Comparison of ENCODE assay signal across 13 mouse cellular contexts in the genomic region with DNA sequence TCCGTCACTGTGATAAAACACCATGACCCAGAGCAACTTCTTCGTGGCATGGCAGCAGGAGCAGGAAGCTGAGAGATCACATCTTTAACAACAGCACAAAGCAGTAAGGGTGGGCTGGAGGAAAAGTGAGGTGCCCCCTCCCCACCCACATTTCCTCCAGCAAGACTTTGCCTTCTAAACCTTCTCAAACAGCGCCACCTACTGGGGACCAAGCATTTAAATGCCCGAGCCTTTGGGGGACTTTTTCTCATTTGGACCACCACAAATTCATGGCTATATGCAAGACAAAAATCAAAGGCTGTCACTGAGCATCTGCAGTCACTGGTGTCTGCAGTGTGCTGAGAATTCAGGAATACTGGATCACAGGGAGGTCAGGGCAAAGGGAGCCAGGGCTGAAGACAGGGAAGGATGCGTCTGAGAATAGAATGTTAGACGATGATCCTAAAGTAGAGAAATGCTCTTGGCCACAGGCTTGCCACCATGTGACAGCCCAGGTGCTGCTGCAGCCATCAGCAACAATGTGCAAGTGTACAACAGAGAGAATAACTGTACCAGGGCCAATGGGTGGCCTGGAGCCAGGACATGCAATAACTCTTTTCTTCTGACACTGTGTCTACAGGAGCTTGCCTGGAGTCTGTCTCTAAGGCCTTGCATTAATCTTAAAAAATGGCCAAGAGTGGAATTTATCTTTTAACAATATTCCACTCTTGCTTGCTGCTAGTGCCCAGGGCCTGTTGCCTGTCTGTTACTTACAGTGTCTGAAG.
DNase-seq lines count a peak whose midpoint lies in the region; ATAC-seq and TF ChIP-seq lines count a peak whose summit lies in the region.
"Had no signal": no experiment of that assay in that cellular context is flagged by ENCODE, and none has a peak within 500 bp of the region (broad histone marks: within the 10 kb centered on the region; RNA-seq: fewer than 3 reads in every experiment).

No protein-coding gene starts in this region.

- no peaks in the 10 kb centered on the region for H3K36me3 ChIP-seq in forebrain, postnatal 0 days (ENCODE audit: insufficient read depth)
- H3K36me3 ChIP-seq in forebrain, embryonic 16.5 days (ENCODE audit: control insufficient read depth, insufficient read depth): no peaks in the 10 kb centered on the region
- no peaks in the 10 kb centered on the region for H3K36me3 ChIP-seq in lung, embryonic 14.5 days (ENCODE audit: insufficient read depth)
- H3K36me3 ChIP-seq in G1E (replicated peaks): no peaks in the 10 kb centered on the region
- H3K36me3 ChIP-seq in hindbrain, embryonic 14.5 days (replicated peaks; ENCODE audit: control insufficient read depth, insufficient read depth): no peaks in the 10 kb centered on the region
- H3K36me3 ChIP-seq: embryonic facial prominence, embryonic 15.5 days had no signal

- no peak overlapping the region for H3K27ac ChIP-seq in forebrain, postnatal 0 days (ENCODE audit: low read depth, low read length)
- H3K27ac ChIP-seq in forebrain, embryonic 16.5 days (ENCODE audit: low read length): no peak overlapping the region
- no peak overlapping the region for H3K27ac ChIP-seq in lung, embryonic 14.5 days (ENCODE audit: low read depth)
- no peak overlapping the region for H3K27ac ChIP-seq in hindbrain, embryonic 14.5 days
- H3K27ac ChIP-seq: embryonic facial prominence, embryonic 15.5 days; liver, embryonic 14.5 days had no signal

- no peaks in the 10 kb centered on the region; the same call in 1 of the 2 replicates for H3K27me3 ChIP-seq in forebrain, postnatal 0 days (ENCODE audit: insufficient read depth, low read length)
- H3K27me3 ChIP-seq in forebrain, embryonic 16.5 days (replicated peaks; ENCODE audit: control insufficient read depth, insufficient read depth, low read length): no peaks in the 10 kb centered on the region
- no peaks in the 10 kb centered on the region for H3K27me3 ChIP-seq in lung, embryonic 14.5 days (ENCODE audit: insufficient read depth, low read length)
- H3K27me3 ChIP-seq in G1E (ENCODE audit: insufficient read depth, low read length): peaks cover 2% of the 10 kb centered on the region; the same call in 1 of the 2 replicates
- H3K27me3 ChIP-seq in hindbrain, embryonic 14.5 days (ENCODE audit: control insufficient read depth, insufficient read depth, low read length): no peaks in the 10 kb centered on the region
- H3K27me3 ChIP-seq: embryonic facial prominence, embryonic 15.5 days had no signal

- TF ChIP-seq CTCF in forebrain, postnatal 0 days (IDR thresholded peaks at IDR 0.05; ENCODE audit: low read depth): peak; percentile 51
- peak; percentile 34 for TF ChIP-seq CTCF in lung, embryonic 14.5 days (IDR thresholded peaks at IDR 0.05; ENCODE audit: low read depth)
- 0 out of 2 replicates have a peak, but pooled peaks have one; percentile 11 for TF ChIP-seq CTCF in G1E (IDR thresholded peaks at IDR 0.05; ENCODE audit: low read depth, low read length)
- TF ChIP-seq CTCF in brain, embryonic 14.5 days (IDR thresholded peaks at IDR 0.05; ENCODE audit: borderline replicate concordance, extremely low read depth, insufficient read depth, insufficient read length): peak; percentile 34; the same call in 1 of the 2 replicates

- H3K9me3 ChIP-seq in forebrain, postnatal 0 days (ENCODE audit: low read length): no peaks in the 10 kb centered on the region
- H3K9me3 ChIP-seq in forebrain, embryonic 16.5 days (ENCODE audit: control insufficient read depth, low read length): no peaks in the 10 kb centered on the region
- no peaks in the 10 kb centered on the region for H3K9me3 ChIP-seq in lung, embryonic 14.5 days (ENCODE audit: low read depth, low read length)
- no peaks in the 10 kb centered on the region for H3K9me3 ChIP-seq in G1E (replicated peaks)
- H3K9me3 ChIP-seq in hindbrain, embryonic 14.5 days (ENCODE audit: control insufficient read depth, low read length): no peaks in the 10 kb centered on the region
- H3K9me3 ChIP-seq: embryonic facial prominence, embryonic 15.5 days had no signal

- no peak overlapping the region for H3K4me2 ChIP-seq in forebrain, postnatal 0 days (ENCODE audit: low read depth)
- H3K4me2 ChIP-seq in forebrain, embryonic 16.5 days (ENCODE audit: low read length): no peak overlapping the region
- no peak overlapping the region for H3K4me2 ChIP-seq in lung, embryonic 14.5 days
- H3K4me2 ChIP-seq in hindbrain, embryonic 14.5 days (replicated peaks): no peak overlapping the region
- H3K4me2 ChIP-seq: embryonic facial prominence, embryonic 15.5 days had no signal

- H3K9ac ChIP-seq in forebrain, postnatal 0 days: no peak overlapping the region
- no peak overlapping the region for H3K9ac ChIP-seq in forebrain, embryonic 16.5 days (replicated peaks; ENCODE audit: low read depth, low read length)
- H3K9ac ChIP-seq in lung, embryonic 14.5 days: no peak overlapping the region
- no peak overlapping the region for H3K9ac ChIP-seq in hindbrain, embryonic 14.5 days
- H3K9ac ChIP-seq: embryonic facial prominence, embryonic 15.5 days; liver, embryonic 14.5 days had no signal

- no peaks in the 10 kb centered on the region for H3K4me1 ChIP-seq in forebrain, postnatal 0 days (ENCODE audit: insufficient read depth)
- no peaks in the 10 kb centered on the region for H3K4me1 ChIP-seq in forebrain, embryonic 16.5 days (replicated peaks; ENCODE audit: control insufficient read depth, insufficient read depth, low read length)
- no peaks in the 10 kb centered on the region for H3K4me1 ChIP-seq in lung, embryonic 14.5 days (ENCODE audit: insufficient read depth)
- no peaks in the 10 kb centered on the region for H3K4me1 ChIP-seq in G1E (ENCODE audit: insufficient read depth, low read depth, low read length)
- H3K4me1 ChIP-seq in hindbrain, embryonic 14.5 days (replicated peaks; ENCODE audit: control insufficient read depth, insufficient read depth, low read length): no peaks in the 10 kb centered on the region
- H3K4me1 ChIP-seq: embryonic facial prominence, embryonic 15.5 days; megakaryocyte, embryonic 14.5 days had no signal

- peak; percentile 45 for DNase-seq in forebrain, postnatal 0 days
- no peak for DNase-seq in lung, embryonic 14.5 days
- DNase-seq in lung, adult 18-20 months: no peak
- no peak for DNase-seq in G1E (ENCODE audit: low spot score)
- DNase-seq in brain, embryonic 14.5 days (ENCODE audit: low read depth): no peak
- DNase-seq in thymus, postnatal 36 days: no peak
- no peak for DNase-seq in hindbrain, embryonic 14.5 days (ENCODE audit: low spot score)
- DNase-seq: cerebellum, adult 9-11 months; heart, adult 11 months had no signal

- ATAC-seq in forebrain, postnatal 0 days: no peak
- ATAC-seq in forebrain, embryonic 16.5 days: no peak
- ATAC-seq in lung, embryonic 14.5 days (ENCODE audit: insufficient read depth): no peak
- ATAC-seq in G1E (ENCODE audit: extremely low read depth, insufficient number of reproducible peaks, low FRiP score, poor library complexity, severe bottlenecking): no peak
- no peak for ATAC-seq in hindbrain, embryonic 14.5 days (ENCODE audit: low FRiP score)

- TF ChIP-seq POLR2A in brain, embryonic 14.5 days (IDR thresholded peaks at IDR 0.05; ENCODE audit: borderline replicate concordance, extremely low read depth, insufficient read depth, insufficient read length, poor library complexity, severe bottlenecking): no peak

- WGBS in forebrain, postnatal 0 days: 91% methylated on average over 6 of the region's 6 CpGs
- 91% methylated on average over 6 of the region's 6 CpGs for whole genome bisulfite sequencing in forebrain, embryonic 16.5 days
- 88% methylated on average over 6 of the region's 6 CpGs for WGBS in lung, embryonic 14.5 days
- WGBS in hindbrain, embryonic 14.5 days: 89% methylated on average over 6 of the region's 6 CpGs

- H3K4me3 ChIP-seq in forebrain, postnatal 0 days (ENCODE audit: low read depth, low read length): no peak overlapping the region
- H3K4me3 ChIP-seq in forebrain, embryonic 16.5 days (replicated peaks; ENCODE audit: low read length): no peak overlapping the region
- H3K4me3 ChIP-seq in lung, embryonic 14.5 days (ENCODE audit: low read depth, low read length): no peak overlapping the region
- no peak overlapping the region for H3K4me3 ChIP-seq in G1E (ENCODE audit: low read depth, low read length)
- H3K4me3 ChIP-seq in hindbrain, embryonic 14.5 days (replicated peaks; ENCODE audit: low read length): no peak overlapping the region
- H3K4me3 ChIP-seq: embryonic facial prominence, embryonic 15.5 days; megakaryocyte, embryonic 14.5 days had no signal
